Mouse (Mus musculus) limb, embryonic 12.5 days (tissue): ENCODE measurements at regions not wholly inside any gene's neighbourhood (a gene's known extent, or its start where the extent isn't known, plus 50 kb on each side); places are given as distances from the start of the nearest gene placed in this dataset.

Source experiments
- ATAC-seq: fragments of 200-750 bp; cut with Nextera tagmentation; 2 replicates; pipeline ENCODE4 v1.8.0; 2017; ENCODE audit warnings: low read depth, moderate TSS enrichment; ENCODE audit not compliant: insufficient number of reproducible peaks, insufficient read depth, low FRiP score, low TSS enrichment
- H3K27ac ChIP-seq: fragments of 300-500 bp; sonication (generic); 2 replicates; pipeline ENCODE4 v1.5.1; 2016; ENCODE audit warnings: mild to moderate bottlenecking, moderate library complexity
- H3K27me3 ChIP-seq: fragments of 300-500 bp; sonication (generic); 2 replicates; pipeline ENCODE4 v1.6.1; 2016; ENCODE audit warnings: mild to moderate bottlenecking, moderate library complexity
- H3K36me3 ChIP-seq: fragments of 300-500 bp; sonication (generic); 2 replicates; pipeline ENCODE4 v1.6.1; 2016; ENCODE audit warnings: mild to moderate bottlenecking, moderate library complexity
- H3K4me1 ChIP-seq: fragments of 300-500 bp; sonication (generic); replicated peaks from 2 replicates; pipeline ENCODE4 v1.6.1; 2016
- H3K4me2 ChIP-seq: fragments of 300-500 bp; sonication (generic); 2 replicates; pipeline ENCODE4 v1.6.1; 2016; ENCODE audit warnings: mild to moderate bottlenecking, moderate library complexity
- H3K4me3 ChIP-seq: fragments of 300-500 bp; sonication (generic); replicated peaks from 2 replicates; pipeline ENCODE4 v1.5.1; 2016; ENCODE audit warnings: mild to moderate bottlenecking
- H3K9ac ChIP-seq: fragments of 300-500 bp; sonication (generic); replicated peaks from 2 replicates; pipeline ENCODE4 v1.6.1; 2016; ENCODE audit warnings: mild to moderate bottlenecking, moderate library complexity
- H3K9me3 ChIP-seq: fragments of 300-500 bp; sonication (generic); 2 replicates; pipeline ENCODE4 v1.6.1; 2016; ENCODE audit warnings: mild to moderate bottlenecking, moderate library complexity
- WGBS: fragments of 180-500 bp; shearing (Covaris S2); methylation state at CpG from one replicate; pipeline ENCODE4 v1.1.7; 2016; 5-methylcytosine and 5-hydroxymethylcytosine counted together

DNA sequence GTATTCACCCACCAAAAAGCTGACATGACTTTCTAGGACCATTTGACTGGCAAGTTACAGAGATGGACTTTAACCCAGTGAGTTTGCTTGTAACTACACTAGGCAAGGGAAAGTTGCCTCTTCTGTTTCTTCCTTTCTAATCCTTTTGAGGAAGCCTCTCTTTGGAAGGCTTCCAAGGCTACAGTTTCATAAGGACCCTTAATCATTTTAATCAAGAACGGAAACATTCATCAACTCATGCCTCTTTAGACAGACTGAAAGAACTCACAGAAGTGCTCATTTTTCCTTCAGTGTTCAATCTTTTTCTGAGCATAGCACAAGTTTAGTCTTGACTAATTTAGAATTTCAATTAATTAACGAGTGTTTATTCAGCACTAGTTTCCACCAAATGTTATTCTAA, 84.2 kb downstream of the Ddx1 start:
- no peaks in the 10 kb centered on the region for H3K9me3 ChIP-seq
- H3K27ac ChIP-seq, result no peak overlapping the region
- ATAC-seq, result no peak
- 84% methylated on average over 2 of the region's 2 CpGs for WGBS
- peaks cover 5% of the 10 kb centered on the region; the same call in 1 of the 2 replicates for H3K4me1 ChIP-seq
- H3K4me3 ChIP-seq, result no peak overlapping the region
- H3K4me2 ChIP-seq, result no peak overlapping the region
- H3K27me3 ChIP-seq, result 0 out of 2 replicates have a peak, but pooled peaks cover 5% of the 10 kb centered on the region
- H3K36me3 ChIP-seq, result no peaks in the 10 kb centered on the region
- H3K9ac ChIP-seq, result no peak overlapping the region

DNA sequence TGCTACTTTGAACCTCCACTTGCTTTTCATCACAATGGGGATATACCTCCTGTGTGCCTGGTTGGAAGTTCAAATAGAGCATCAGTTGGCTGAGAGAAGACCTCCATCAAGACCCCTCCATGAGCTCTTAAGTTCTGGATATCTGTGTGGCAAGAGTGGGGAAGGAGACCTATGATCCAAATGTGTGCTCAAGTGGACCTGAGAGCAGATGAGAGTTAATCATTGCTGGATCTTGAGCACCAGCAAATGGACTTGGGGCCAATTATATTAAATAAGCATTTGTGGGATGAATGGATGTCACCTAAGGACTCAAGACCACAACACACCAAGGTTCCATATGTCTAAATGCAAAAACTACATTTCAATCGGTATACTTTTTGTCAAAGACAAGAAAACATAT, 88.0 kb downstream of the Ddx1 start:
- H3K9me3 ChIP-seq, result no peaks in the 10 kb centered on the region
- WGBS, result 94% methylated on average over 1 of the region's 1 CpGs
- H3K27me3 ChIP-seq, result 0 out of 2 replicates have a peak, but pooled peaks cover 5% of the 10 kb centered on the region
- ATAC-seq, result no peak
- H3K36me3 ChIP-seq, result no peaks in the 10 kb centered on the region
- H3K9ac ChIP-seq, result no peak overlapping the region
- no peak overlapping the region for H3K27ac ChIP-seq
- H3K4me1 ChIP-seq, result peaks cover 33% of the 10 kb centered on the region
- no peak overlapping the region for H3K4me3 ChIP-seq
- H3K4me2 ChIP-seq, result no peak overlapping the region

DNA sequence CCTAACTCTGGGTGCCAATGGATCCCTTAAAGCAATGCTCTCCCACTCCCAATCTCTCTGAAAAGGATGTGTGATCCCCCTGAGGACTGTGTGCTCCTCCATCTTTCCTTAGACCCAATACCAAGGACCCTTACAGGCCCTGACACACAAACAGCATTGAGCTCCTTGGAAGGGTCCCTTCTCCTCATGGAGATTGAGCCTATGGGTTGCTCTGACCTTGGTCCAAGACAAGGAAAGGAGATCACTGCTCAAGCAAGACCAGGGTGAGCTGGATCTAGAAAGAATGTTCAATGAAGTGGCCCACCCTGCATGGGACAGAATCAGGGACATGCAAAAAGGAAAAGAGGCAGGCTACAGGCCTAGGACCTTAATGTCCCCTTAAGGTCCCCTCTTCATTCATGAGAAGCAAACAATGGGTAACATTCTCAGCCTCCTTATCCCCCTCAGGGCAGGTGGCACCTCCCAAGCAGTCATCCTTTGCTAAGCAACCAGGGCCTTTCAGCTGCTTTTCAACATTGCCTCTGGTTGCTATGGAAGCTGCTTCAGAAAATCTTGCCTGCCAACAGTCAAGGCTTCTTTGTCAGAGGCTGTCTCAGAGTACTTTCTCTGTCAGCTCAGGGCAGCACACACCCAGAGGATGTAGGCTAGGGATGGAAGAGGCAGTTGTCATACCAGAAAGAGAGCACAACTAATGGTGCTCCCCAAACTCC, 89.5 kb downstream of the Ddx1 start:
- peaks cover 33% of the 10 kb centered on the region for H3K4me1 ChIP-seq
- no peaks in the 10 kb centered on the region for H3K27me3 ChIP-seq
- no peak for ATAC-seq
- no peak overlapping the region for H3K4me3 ChIP-seq
- H3K36me3 ChIP-seq, result no peaks in the 10 kb centered on the region
- H3K9ac ChIP-seq, result no peak overlapping the region
- no peak overlapping the region for H3K27ac ChIP-seq
- H3K4me2 ChIP-seq, result no peak overlapping the region
- no peaks in the 10 kb centered on the region for H3K9me3 ChIP-seq

DNA sequence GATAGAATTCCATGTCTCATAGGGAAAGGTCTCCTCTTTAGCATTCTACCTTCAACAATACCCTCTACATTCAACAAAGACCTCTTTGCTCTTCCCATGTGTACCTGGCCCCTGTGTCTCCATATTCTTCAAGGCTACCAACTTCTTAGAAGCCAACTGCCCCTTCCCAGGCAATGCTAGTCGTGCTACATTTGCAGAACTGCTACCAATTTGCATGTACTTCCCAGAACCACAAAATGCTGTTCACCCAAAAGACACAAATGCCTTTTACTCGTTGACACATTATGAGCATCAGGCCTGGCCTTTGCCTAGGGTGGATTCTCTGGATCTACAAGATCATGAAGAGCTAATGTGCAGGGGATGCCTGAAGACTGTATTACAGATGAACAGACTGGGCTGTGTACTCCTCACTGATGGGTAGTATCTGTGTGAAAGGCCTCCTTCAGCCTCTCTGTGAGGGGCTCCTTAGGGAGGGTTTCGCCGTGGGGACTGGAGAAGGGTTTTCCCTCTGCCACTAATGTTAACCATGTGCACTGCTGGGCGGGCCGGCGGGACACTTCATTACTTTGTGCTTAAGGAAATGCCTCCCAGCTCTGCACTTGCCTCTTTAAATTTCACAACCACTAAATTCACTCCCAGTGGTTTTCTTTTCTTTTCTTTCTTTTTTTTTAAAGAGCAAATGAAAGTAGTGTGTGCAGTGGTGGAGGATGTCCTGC, 91.2 kb downstream of the Ddx1 start:
- Histone ChIP-seq H3K9me3 (no peaks in the 10 kb centered on the region), H3K4me2 (0 out of 2 replicates have a peak overlapping the region, but pooled peaks have one; percentile 6), H3K27ac (peak overlapping the region; percentile 80), H3K36me3 (no peaks in the 10 kb centered on the region), H3K4me1 (peaks cover 33% of the 10 kb centered on the region), H3K9ac (no peak overlapping the region), H3K4me3 (no peak overlapping the region), H3K27me3 (no peaks in the 10 kb centered on the region)
- ATAC-seq, result peak; percentile 64
- WGBS, result 27% methylated on average over 7 of the region's 7 CpGs

DNA sequence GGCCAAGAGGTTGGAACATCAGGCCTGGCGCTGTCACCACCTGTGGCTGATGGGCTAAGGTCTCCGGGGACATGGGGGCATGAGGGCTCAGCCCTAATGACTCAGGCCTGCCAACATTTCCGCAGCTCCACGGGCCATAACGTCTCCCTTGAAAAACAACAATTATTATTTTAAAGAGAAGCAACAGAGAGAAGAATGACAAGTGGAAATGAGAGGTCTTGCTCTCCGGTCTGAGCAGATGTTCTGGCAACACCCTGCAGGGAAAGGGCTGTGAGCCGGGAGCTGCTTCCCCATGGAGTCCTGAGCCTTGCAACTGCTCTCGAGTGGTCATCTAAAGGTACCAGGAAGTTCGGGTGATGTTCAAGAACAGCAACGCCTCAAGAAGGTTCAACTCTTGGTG, 91.9 kb downstream of the Ddx1 start:
- no peak overlapping the region; the same call in 1 of the 2 replicates for H3K27ac ChIP-seq
- 63% methylated on average over 10 of the region's 10 CpGs for WGBS

DNA sequence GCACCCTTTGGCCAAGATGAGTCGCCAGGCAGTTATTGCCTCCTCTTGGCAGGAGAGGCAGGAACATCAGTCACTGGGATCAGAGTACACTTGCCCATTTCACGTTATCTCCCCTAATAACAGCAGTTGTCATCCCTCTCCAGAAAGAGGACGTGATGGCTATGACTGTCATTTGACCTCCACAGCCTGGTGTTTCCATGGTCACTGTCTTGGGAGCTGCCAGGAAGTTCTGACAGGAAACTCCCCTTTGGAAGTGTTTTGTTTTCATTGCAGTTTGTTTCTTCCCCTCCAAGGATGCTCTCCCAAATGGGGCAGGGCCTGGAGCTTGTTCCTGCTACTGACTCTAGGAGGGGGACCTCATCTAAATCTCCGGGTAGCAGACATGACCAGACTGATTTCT, 98.3 kb downstream of the Ddx1 start:
- no peak overlapping the region for H3K4me2 ChIP-seq
- H3K4me1 ChIP-seq, result peaks cover 2% of the 10 kb centered on the region; the same call in 1 of the 2 replicates
- H3K9me3 ChIP-seq, result no peaks in the 10 kb centered on the region
- H3K27me3 ChIP-seq, result peaks cover 3% of the 10 kb centered on the region; the same call in 1 of the 2 replicates
- ATAC-seq, result no peak
- no peaks in the 10 kb centered on the region for H3K36me3 ChIP-seq
- 72% methylated on average over 4 of the region's 4 CpGs for WGBS
- no peak overlapping the region for H3K4me3 ChIP-seq
- no peak overlapping the region for H3K9ac ChIP-seq
- no peak overlapping the region for H3K27ac ChIP-seq

More for the DNA sequence above, 91.9 kb downstream of the Ddx1 start:
- Histone ChIP-seq H3K9ac (no peak overlapping the region), H3K36me3 (no peaks in the 10 kb centered on the region), H3K9me3 (no peaks in the 10 kb centered on the region), H3K27me3 (no peaks in the 10 kb centered on the region), H3K4me2 (no peak overlapping the region), H3K4me3 (no peak overlapping the region), H3K4me1 (peaks cover 33% of the 10 kb centered on the region)
- no peak for ATAC-seq

DNA sequence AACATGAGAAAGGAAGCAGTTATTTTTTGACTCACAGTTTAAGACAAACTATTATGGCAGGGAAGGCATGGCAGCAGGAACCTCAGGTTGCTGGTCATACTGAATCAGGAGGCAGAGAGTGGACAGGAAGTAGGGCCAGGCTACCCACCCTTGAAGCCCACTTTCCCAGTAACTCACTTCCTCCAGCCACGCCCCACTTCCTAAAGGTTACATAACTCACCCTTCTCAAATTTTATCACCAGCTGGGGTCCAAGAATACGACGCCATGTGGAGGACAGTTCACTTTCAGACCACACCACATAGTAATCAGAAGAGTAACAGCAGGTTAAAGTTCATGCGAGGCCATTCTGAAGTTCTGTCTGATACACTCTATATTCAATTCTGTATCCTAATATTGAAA, 101.8 kb downstream of the Ddx1 start:
- H3K36me3 ChIP-seq, result no peaks in the 10 kb centered on the region
- no peak overlapping the region for H3K27ac ChIP-seq
- H3K4me2 ChIP-seq, result no peak overlapping the region
- no peaks in the 10 kb centered on the region for H3K9me3 ChIP-seq
- no peak for ATAC-seq
- H3K9ac ChIP-seq, result no peak overlapping the region
- H3K4me1 ChIP-seq, result peaks cover 13% of the 10 kb centered on the region; the same call in 1 of the 2 replicates
- no peak overlapping the region for H3K4me3 ChIP-seq
- peaks cover 3% of the 10 kb centered on the region; the same call in 1 of the 2 replicates for H3K27me3 ChIP-seq
- WGBS, result 82% methylated on average over 4 of the region's 4 CpGs

DNA sequence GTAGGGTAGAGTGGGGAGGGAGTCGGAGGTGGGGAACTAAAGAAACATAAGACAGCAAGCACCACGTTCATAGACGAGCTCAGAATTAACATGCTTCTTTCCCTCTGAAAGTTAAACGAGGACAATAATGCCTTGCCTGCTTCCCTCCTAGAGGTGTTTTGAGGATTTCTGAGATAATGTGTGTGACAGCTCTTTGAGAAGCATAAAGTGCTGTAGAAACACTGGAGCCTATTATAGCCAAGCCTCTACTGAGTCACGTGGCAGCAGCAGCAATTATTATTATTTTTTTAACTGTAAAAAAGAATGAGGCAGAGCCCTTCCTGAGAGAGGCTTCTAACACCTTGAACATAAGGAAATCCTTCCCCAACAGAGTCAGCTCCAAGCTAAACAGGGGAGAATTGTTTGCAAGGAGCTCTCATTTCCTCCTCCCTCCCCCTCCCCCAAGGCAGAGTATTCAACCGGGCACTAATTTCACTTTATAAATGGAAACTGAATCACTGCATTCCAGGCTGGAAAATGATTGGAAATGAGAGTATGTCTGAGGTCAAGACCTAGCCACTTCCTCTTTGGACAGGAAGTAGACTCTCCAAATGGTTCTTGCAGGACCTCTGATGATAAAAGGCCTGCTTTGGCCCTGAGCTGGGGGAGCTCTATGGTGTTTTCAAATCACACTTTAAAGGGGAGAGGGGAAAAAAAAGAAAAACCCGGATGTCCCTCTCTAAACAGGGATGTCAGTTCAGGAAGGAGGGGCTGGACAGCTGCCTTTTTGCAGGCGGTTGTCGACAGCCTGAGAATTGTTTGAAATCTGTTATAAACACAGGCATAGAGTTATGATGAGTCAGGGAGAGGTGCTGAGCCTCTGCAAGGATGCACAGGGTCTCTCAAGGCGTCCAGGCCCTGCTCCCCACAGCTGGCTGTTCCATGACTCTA, 103.6 kb downstream of the Ddx1 start:
- no peak overlapping the region for H3K4me2 ChIP-seq
- ATAC-seq, result no peak
- H3K9me3 ChIP-seq, result no peaks in the 10 kb centered on the region
- no peak overlapping the region for H3K9ac ChIP-seq
- H3K36me3 ChIP-seq, result no peaks in the 10 kb centered on the region
- H3K27ac ChIP-seq, result peak overlapping the region; percentile 36; the same call in 1 of the 2 replicates
- peaks cover 13% of the 10 kb centered on the region; the same call in 1 of the 2 replicates for H3K4me1 ChIP-seq
- no peak overlapping the region for H3K4me3 ChIP-seq
- H3K27me3 ChIP-seq, result no peaks in the 10 kb centered on the region
- WGBS, result 61% methylated on average over 10 of the region's 10 CpGs

DNA sequence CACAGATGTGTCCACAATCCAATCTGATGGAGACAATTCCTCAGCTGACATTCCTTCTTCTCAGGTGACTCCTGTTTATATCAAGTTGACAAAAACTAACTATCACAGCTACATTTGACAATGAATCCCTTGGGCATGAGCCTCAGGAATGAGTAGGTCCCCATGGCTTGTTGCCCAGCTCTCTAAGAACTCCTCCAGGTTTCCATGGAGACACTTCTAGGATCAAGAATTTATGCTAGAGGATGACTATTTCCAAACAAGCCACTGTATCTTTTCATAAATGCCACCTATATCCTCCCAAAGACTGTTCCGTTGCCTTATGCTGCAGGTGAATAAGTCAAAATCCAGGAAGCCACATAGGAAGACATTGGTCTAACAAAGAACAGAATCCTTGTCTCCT, 104.3 kb downstream of the Ddx1 start:
- ATAC-seq, result no peak
- no peak overlapping the region for H3K27ac ChIP-seq
- WGBS, result 92% methylated on average over 1 of the region's 1 CpGs

DNA sequence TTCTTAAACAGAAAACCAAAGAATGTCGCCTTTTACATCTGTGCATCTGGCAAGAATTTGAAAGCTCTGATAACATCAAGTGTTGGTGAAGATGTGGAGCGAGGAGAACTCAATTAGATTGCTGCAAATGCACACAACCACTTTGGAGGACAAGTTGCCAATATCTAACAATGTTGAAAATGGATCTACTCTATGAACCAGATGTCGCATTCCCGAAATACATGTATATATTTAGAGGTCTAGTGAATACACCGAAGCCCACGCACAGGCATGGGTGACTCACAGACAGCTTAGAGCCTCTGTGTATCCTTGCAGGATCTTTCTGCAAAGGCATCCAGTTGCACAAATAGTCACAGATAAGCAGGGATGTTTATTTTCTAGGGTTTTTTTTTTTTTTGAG, 108.4 kb downstream of the Ddx1 start:
- no peak overlapping the region for H3K27ac ChIP-seq
- H3K9ac ChIP-seq, result no peak overlapping the region
- no peak for ATAC-seq
- H3K4me3 ChIP-seq, result no peak overlapping the region
- no peak overlapping the region for H3K4me2 ChIP-seq
- H3K36me3 ChIP-seq, result no peaks in the 10 kb centered on the region
- H3K9me3 ChIP-seq, result no peaks in the 10 kb centered on the region
- peaks cover 10% of the 10 kb centered on the region; the same call in 1 of the 2 replicates for H3K4me1 ChIP-seq
- H3K27me3 ChIP-seq, result no peaks in the 10 kb centered on the region
- WGBS, result 89% methylated on average over 6 of the region's 6 CpGs

More for the DNA sequence above, 104.3 kb downstream of the Ddx1 start:
- Histone ChIP-seq H3K9me3 (no peaks in the 10 kb centered on the region), H3K4me3 (no peak overlapping the region), H3K9ac (no peak overlapping the region), H3K36me3 (no peaks in the 10 kb centered on the region), H3K27me3 (no peaks in the 10 kb centered on the region), H3K4me2 (no peak overlapping the region), H3K4me1 (peaks cover 13% of the 10 kb centered on the region; the same call in 1 of the 2 replicates)

DNA sequence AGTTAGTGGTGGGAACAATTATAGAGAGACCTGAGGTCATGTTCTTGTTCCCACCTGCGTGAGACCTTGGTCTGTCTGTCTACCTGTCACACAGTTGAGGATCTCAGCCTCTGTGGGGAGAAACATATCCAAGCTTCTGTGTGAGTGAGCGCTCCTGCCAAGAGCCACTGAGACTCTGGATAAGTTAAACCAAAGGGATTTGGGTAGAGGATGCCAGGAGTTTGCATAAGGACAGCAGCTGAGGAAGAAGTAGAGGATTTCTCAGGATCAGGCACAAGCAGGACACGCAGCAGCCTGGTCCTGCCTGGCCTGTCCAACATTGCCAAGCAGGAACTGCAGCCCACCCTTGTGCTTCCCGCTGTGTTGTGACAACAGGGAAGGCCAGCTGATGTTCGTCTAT, 109.8 kb downstream of the Ddx1 start:
- no peak for ATAC-seq
- Histone ChIP-seq H3K4me3 (no peak overlapping the region), H3K27ac (no peak overlapping the region), H3K9ac (no peak overlapping the region), H3K4me1 (peaks cover 6% of the 10 kb centered on the region; the same call in 1 of the 2 replicates), H3K4me2 (no peak overlapping the region), H3K36me3 (no peaks in the 10 kb centered on the region), H3K27me3 (no peaks in the 10 kb centered on the region), H3K9me3 (no peaks in the 10 kb centered on the region)
- WGBS, result 86% methylated on average over 5 of the region's 5 CpGs
